Mouse (Mus musculus): Measurements from ENCODE around the gene Gm13695. TPM values are rescaled to one million over a fixed set of nuclear protein-coding genes. Genes with fewer than 3 reads are reported as not detected.

Gene Gm13695
- polyA plus RNA-seq (2012; rRNA removed) = not detected in 2 replicates

DNA sequence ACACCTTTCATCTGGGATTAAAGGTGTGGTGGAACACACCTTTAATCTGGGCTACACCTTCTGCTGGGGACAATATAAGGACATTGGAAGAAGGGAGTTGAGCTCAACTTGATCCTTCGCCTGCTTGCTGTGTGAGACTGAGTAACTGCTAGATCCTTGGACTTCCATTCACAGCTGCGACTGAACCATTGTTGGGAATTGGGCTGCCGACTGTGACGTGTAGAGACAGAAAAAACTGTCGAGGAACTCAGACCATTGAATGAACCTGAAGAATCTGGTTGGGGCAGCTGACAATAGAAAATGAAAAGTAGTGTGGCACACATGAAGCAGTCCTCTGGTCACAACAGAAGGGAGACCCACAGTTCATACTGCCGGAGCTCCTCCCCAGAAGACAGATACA, at the start of gene Gm13695:
Gm13695 (plus strand) TSS at position 301 of the 400 bp plus-strand sequence.

DNA sequence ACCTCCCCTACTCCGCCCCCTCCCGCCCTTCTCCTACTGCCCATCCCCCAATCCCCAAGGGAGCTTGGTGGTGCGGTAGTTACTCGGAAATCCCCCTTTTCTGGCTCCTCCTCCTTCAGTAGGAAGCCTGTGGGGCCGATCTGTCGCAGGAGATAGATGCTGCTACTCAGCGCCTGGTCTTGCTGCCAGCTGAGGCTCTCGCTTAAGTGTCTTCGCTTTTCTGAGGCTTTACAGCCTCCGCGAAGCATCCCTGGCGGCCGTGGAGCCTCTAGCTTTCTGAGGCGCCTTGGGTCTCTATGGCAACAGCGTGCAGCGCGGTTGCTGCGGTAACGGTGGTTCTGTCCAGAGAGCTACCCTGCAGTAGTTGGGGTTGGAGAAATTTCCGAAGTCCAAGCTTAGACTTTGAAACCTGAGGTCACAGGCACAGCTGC, 26.2 kb upstream of the Gm13695 start, which contains the start of gene Zswim2:
Zswim2 (minus strand) TSS at position 298 of the 431 bp plus-strand sequence.

DNA sequence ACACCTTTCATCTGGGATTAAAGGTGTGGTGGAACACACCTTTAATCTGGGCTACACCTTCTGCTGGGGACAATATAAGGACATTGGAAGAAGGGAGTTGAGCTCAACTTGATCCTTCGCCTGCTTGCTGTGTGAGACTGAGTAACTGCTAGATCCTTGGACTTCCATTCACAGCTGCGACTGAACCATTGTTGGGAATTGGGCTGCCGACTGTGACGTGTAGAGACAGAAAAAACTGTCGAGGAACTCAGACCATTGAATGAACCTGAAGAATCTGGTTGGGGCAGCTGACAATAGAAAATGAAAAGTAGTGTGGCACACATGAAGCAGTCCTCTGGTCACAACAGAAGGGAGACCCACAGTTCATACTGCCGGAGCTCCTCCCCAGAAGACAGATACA, 11.7 kb upstream of the Gm13695 start, which contains the start of gene Gm13698:
Gm13698 (plus strand) TSS at position 301 of the 400 bp plus-strand sequence.

DNA sequence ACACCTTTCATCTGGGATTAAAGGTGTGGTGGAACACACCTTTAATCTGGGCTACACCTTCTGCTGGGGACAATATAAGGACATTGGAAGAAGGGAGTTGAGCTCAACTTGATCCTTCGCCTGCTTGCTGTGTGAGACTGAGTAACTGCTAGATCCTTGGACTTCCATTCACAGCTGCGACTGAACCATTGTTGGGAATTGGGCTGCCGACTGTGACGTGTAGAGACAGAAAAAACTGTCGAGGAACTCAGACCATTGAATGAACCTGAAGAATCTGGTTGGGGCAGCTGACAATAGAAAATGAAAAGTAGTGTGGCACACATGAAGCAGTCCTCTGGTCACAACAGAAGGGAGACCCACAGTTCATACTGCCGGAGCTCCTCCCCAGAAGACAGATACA, 5.9 kb upstream of the Gm13695 start, which contains the start of gene Gm13693:
Gm13693 (plus strand) TSS at position 301 of the 400 bp plus-strand sequence.

DNA sequence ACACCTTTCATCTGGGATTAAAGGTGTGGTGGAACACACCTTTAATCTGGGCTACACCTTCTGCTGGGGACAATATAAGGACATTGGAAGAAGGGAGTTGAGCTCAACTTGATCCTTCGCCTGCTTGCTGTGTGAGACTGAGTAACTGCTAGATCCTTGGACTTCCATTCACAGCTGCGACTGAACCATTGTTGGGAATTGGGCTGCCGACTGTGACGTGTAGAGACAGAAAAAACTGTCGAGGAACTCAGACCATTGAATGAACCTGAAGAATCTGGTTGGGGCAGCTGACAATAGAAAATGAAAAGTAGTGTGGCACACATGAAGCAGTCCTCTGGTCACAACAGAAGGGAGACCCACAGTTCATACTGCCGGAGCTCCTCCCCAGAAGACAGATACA, 5.7 kb downstream of the Gm13695 start, which contains the start of gene Gm13696:
Gm13696 (plus strand) TSS at position 301 of the 400 bp plus-strand sequence.

DNA sequence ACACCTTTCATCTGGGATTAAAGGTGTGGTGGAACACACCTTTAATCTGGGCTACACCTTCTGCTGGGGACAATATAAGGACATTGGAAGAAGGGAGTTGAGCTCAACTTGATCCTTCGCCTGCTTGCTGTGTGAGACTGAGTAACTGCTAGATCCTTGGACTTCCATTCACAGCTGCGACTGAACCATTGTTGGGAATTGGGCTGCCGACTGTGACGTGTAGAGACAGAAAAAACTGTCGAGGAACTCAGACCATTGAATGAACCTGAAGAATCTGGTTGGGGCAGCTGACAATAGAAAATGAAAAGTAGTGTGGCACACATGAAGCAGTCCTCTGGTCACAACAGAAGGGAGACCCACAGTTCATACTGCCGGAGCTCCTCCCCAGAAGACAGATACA, 11.5 kb downstream of the Gm13695 start, which contains the start of gene Gm13694:
Gm13694 (plus strand) TSS at position 301 of the 400 bp plus-strand sequence.

DNA sequence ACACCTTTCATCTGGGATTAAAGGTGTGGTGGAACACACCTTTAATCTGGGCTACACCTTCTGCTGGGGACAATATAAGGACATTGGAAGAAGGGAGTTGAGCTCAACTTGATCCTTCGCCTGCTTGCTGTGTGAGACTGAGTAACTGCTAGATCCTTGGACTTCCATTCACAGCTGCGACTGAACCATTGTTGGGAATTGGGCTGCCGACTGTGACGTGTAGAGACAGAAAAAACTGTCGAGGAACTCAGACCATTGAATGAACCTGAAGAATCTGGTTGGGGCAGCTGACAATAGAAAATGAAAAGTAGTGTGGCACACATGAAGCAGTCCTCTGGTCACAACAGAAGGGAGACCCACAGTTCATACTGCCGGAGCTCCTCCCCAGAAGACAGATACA, 17.3 kb downstream of the Gm13695 start, which contains the start of gene Gm13697:
Gm13697 (plus strand) TSS at position 301 of the 400 bp plus-strand sequence.

DNA sequence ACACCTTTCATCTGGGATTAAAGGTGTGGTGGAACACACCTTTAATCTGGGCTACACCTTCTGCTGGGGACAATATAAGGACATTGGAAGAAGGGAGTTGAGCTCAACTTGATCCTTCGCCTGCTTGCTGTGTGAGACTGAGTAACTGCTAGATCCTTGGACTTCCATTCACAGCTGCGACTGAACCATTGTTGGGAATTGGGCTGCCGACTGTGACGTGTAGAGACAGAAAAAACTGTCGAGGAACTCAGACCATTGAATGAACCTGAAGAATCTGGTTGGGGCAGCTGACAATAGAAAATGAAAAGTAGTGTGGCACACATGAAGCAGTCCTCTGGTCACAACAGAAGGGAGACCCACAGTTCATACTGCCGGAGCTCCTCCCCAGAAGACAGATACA, 23.1 kb downstream of the Gm13695 start, which contains the start of gene Gm13691:
Gm13691 (plus strand) TSS at position 301 of the 400 bp plus-strand sequence.

Other genes with a start within 250 kb of the Gm13695 start
- gene Itgav, start 242.9 kb upstream of the Gm13695 start, polyA plus RNA-seq (2012; rRNA removed) = 33.2 and 36.1 TPM in 2 replicates
- 0.27 and 0.35 TPM in 2 replicates for gene Fam171b, start 154.7 kb upstream of the Gm13695 start, polyA plus RNA-seq (2012; rRNA removed)
- not detected in 2 replicates for gene Zswim2, start 26.1 kb upstream of the Gm13695 start, polyA plus RNA-seq (2012; rRNA removed)
- not detected in 2 replicates for gene Gm13698, start 11.6 kb upstream of the Gm13695 start, polyA plus RNA-seq (2012; rRNA removed)
- not detected in 2 replicates for gene Gm13693, start 5.8 kb upstream of the Gm13695 start, polyA plus RNA-seq (2012; rRNA removed)
- not detected in 2 replicates for gene Gm13696, start 5.8 kb downstream of the Gm13695 start, polyA plus RNA-seq (2012; rRNA removed)
- gene Gm13694, start 11.6 kb downstream of the Gm13695 start, polyA plus RNA-seq (2012; rRNA removed) = not detected in 2 replicates
- not detected in 2 replicates for gene Gm13697, start 17.4 kb downstream of the Gm13695 start, polyA plus RNA-seq (2012; rRNA removed)
- gene Gm13691, start 23.2 kb downstream of the Gm13695 start, polyA plus RNA-seq (2012; rRNA removed) = not detected in 2 replicates